Mouse (Mus musculus) heart, adult 8-10 months (tissue): ENCODE results near the gene Stil. TPM values are rescaled to one million over a fixed set of nuclear protein-coding genes. Genes with fewer than 3 reads are reported as not detected.

ENCODE experiments used
- DNase-seq: peaks from one replicate; pipeline ENCODE4 v3.0.0; 2022; ENCODE audit warnings: low spot score
- total RNA-seq, 4 experiments: library from RNA; stranded (reverse); gene quantifications; 2 replicates each; pipeline ENCODE4 v1.2.4; 2022

Gene Stil
- total RNA-seq, 4 experiments from 2014 or later: 0.26 TPM; not detected in 3

DNA sequence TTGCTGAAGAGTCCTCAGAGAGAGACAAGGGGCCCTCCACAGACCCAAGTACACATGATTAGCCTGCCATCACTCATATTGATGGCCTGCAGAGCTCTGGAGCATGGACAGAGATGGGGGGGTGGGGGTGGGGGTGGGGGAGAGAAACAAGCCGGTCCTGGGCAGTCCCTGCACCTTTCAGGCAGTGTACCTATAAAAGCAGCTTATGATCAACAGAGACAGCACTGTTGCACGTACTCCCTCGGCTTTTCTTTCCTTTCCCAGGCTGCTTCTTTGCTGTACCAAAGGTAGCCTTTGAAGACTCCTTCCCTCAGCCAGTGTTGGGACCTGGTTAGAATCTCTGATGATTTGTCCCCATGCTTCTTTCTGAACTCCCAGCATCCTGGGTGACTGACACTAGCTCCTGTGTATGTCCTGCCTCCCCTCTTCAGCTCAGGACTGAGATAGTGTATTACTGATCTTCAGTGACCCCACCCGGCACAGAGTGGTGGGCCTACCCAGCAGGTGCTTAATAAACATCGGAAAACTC, 79.9 kb downstream of the Stil start:
- DNase-seq: no peak

GRCm38 (mm10) chr4:115083031-115083430, 83.1 kb downstream of the Stil start:
- DNase-seq: no peak

DNA sequence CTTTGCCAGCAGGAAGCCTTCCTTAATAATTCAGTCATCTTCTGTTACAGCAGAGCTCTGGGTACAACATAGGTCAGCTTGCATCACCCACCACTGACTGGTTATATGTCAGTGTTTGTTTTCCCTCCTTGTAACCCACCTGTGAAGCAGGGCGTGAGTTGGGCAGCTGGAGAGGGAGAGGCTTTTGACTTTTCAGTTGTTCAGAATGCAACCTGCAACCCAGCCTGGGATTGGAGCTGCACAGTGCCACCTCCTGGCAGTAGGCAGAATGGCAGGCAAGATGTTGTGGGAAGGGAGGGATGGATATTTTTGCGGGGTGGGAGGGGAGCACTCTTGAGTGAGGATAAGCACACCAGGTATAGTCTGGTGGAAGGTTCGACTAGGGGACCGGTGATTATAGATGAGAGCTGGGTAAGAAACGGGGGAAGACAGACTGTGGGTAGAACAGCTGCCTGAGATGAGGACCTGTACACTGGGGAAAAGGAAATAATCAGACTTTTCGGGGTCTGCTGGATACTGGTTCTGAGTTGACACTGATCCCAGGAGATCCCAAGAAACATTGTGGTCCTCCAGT, 85.7 kb downstream of the Stil start:
- DNase-seq: peak; percentile 67

- DNase-seq: no peak
Observed at GRCm38 (mm10) chr4:115086257-115086656, 86.3 kb downstream of the Stil start.

GRCm38 (mm10) chr4:115086763-115087415, 86.9 kb downstream of the Stil start:
- DNase-seq: no peak

DNA sequence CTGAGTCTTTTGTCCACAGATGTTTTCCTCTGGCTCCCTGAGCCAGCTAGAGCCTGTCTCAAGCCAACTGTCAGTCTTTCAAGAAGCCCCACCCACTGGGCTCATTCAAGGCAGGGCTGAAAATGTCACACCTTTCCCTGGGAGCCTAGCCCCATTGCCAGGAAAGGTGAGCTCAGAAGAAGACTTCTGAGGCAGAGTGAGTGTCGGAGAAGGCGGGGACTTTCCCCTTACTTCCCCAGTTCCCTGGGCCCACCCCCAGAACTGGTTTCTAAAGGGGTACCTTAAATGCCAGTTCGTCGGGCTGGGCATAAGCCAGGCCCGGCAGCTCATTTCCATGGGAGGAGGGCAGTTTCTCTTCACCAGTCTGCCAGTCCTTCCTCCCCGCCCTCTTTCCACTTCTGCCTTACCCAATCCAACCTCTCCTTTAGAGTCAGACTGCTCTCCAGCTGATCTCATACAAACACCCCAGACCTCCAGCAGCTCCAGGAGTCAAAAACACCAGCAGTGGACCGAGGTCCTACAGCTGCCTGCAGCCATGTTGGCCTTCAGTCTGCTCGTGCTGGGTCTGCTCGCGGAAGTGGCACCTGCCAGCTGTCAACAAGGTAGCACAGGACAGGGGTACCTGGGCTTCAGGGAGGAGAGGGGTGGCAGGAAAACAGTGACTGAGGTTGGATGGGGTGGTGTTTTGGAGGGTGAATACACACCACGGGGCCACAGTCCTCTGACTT, 88.8 kb downstream of the Stil start, which contains the start of gene Pdzk1ip1:
Pdzk1ip1 (plus strand) TSS at position 98 of the 728 bp plus-strand sequence.
- no peak for DNase-seq

DNA sequence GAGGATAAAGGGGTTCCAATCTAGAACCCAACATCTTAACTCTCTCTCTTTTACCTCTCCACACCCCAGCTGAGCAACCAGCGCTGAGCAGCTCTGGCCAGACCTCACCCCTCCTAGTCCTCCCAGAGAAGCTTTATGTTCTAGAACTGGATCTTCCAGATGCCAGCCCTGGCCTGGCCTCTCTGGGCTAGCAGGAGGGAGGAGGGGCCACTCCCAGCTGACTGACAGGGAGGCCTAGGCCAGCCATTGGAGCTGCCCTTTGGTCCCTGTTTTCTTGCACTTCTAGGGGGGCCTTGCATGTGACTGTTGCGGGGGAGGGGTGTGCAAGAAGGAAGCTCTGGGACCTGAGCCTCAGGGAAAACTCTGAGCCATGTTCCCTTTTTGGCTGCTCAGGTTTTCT, 90.6 kb downstream of the Stil start:
- no peak for DNase-seq

GRCm38 (mm10) chr4:115091806-115092205, 91.8 kb downstream of the Stil start:
- DNase-seq: no peak

Other genes with a start within 250 kb of the Stil start
- gene Gm12830, start 178.4 kb upstream of the Stil start, total RNA-seq: not detected
- gene Foxd2, start 91.3 kb upstream of the Stil start, total RNA-seq: under 1 TPM; 0.16 to 0.38 (median 0.22) TPM
- gene Foxe3, start 74.1 kb upstream of the Stil start, total RNA-seq: not detected
- gene Cmpk1, start 12.9 kb upstream of the Stil start, total RNA-seq: 10 to 100 TPM; 30.7 to 34.2 (median 33.0) TPM
- gene Tal1, start 56.3 kb downstream of the Stil start, total RNA-seq: 1 to 10 TPM; 2.5 to 3.6 (median 2.9) TPM
- under 1 TPM in 2 of 4 experiments, not detected in 2; 0.71 to 0.86 TPM for gene Pdzk1ip1, start 88.5 kb downstream of the Stil start, total RNA-seq
- not detected for gene Cyp4x1, start 134.1 kb downstream of the Stil start, total RNA-seq
- gene Cyp4a29, start 241.9 kb downstream of the Stil start, total RNA-seq: not detected